Mouse (Mus musculus) central nervous system, embryonic 14 days (tissue): Measurements from ENCODE around the gene Tex33. TPM values are rescaled to one million over a fixed set of nuclear protein-coding genes. Genes with fewer than 3 reads are reported as not detected.

Experiments used
- polyA plus RNA-seq: library from polyadenylated mRNA; depleted of rRNA; stranded (reverse); fragments of >200 nt; gene quantifications from 2 replicates; pipeline ENCODE4 v1.2.3, GENCODE M21; 2012; rRNA removed

Tex33 gene
- polyA plus RNA-seq: 0.16 TPM in 1 of 2 replicates, not detected in the other

GRCm38 (mm10) chr15:78395478-78395962 is at the start of gene Tex33:
Gene Tex33, minus strand, starts transcription at chr15:78395912.

GRCm38 (mm10) chr15:78428391-78429138 is 32.9 kb upstream of the Tex33 start, which contains the start of gene Kctd17:
Gene Kctd17, plus strand, starts transcription at chr15:78428564.

GRCm38 (mm10) chr15:78406293-78406934 is 10.7 kb upstream of the Tex33 start, which contains the start of gene Mpst:
Gene Mpst, plus strand, starts transcription at chr15:78406416.

GRCm38 (mm10) chr15:78405517-78406211 is 10.0 kb upstream of the Tex33 start, which contains the start of gene Tst:
Gene Tst, minus strand, starts transcription at chr15:78405907.

Other genes with a start within 250 kb of the Tex33 start
- 50.7 and 55.9 TPM in 2 replicates for gene Ift27, start 221.8 kb downstream of the Tex33 start, polyA plus RNA-seq
- 1.8 and 4.5 TPM in 2 replicates for gene Pvalb, start 189.5 kb downstream of the Tex33 start, polyA plus RNA-seq
- gene Ncf4, start 151.1 kb downstream of the Tex33 start, polyA plus RNA-seq: 1.8 and 2.5 TPM in 2 replicates
- gene Csf2rb2, start 90.2 kb downstream of the Tex33 start, polyA plus RNA-seq: 0.61 and 0.89 TPM in 2 replicates
- gene Csf2rb, start 70.2 kb downstream of the Tex33 start, polyA plus RNA-seq: 1.2 and 1.9 TPM in 2 replicates
- 11.1 and 12.4 TPM in 2 replicates for gene Tst, start 10.0 kb upstream of the Tex33 start, polyA plus RNA-seq
- 76.1 and 98.9 TPM in 2 replicates for gene Mpst, start 10.5 kb upstream of the Tex33 start, polyA plus RNA-seq
- gene Kctd17, start 32.7 kb upstream of the Tex33 start, polyA plus RNA-seq: 257 and 286 TPM in 2 replicates
- gene Tmprss6, start 72.7 kb upstream of the Tex33 start, polyA plus RNA-seq: 0.22 and 0.23 TPM in 2 replicates
- 0.10 and 0.18 TPM in 2 replicates for gene Il2rb, start 99.4 kb upstream of the Tex33 start, polyA plus RNA-seq
- gene C1qtnf6, start 135.5 kb upstream of the Tex33 start, polyA plus RNA-seq: 13.6 and 27.7 TPM in 2 replicates
- 1.4 and 3.2 TPM in 2 replicates for gene Sstr3, start 148.8 kb upstream of the Tex33 start, polyA plus RNA-seq
- gene Rac2, start 176.9 kb upstream of the Tex33 start, polyA plus RNA-seq: 11.1 and 11.7 TPM in 2 replicates
- gene Cyth4, start 201.1 kb upstream of the Tex33 start, polyA plus RNA-seq: 6.1 and 6.3 TPM in 2 replicates